Mouse (Mus musculus): ENCODE data around the gene Fuz.

- TF ChIP-seq POLR2A (IDR thresholded peaks at IDR 0.05; ENCODE audit: extremely low read depth, insufficient read depth, low read length) (peak; percentile 97), CTCF (IDR thresholded peaks at IDR 0.05; ENCODE audit: extremely low read depth, insufficient read depth, low read length) (no peak)
Measured at GRCm38 (mm10) chr7:44929204-44930151, 33.6 kb downstream of the Fuz start, which contains the start of gene Ap2a1.

Measured in cortical plate, adult 2 months (tissue).